Mouse (Mus musculus) cerebellum, postnatal 10 days (tissue): ENCODE data around the gene Vps29.

ENCODE experiments used
- DNase-seq, 2 experiments: peaks; one replicate each; pipeline ENCODE4 v3.0.0; 2021; ENCODE audit warnings: mixed read lengths in 2 of 2

Gene Vps29

DNA sequence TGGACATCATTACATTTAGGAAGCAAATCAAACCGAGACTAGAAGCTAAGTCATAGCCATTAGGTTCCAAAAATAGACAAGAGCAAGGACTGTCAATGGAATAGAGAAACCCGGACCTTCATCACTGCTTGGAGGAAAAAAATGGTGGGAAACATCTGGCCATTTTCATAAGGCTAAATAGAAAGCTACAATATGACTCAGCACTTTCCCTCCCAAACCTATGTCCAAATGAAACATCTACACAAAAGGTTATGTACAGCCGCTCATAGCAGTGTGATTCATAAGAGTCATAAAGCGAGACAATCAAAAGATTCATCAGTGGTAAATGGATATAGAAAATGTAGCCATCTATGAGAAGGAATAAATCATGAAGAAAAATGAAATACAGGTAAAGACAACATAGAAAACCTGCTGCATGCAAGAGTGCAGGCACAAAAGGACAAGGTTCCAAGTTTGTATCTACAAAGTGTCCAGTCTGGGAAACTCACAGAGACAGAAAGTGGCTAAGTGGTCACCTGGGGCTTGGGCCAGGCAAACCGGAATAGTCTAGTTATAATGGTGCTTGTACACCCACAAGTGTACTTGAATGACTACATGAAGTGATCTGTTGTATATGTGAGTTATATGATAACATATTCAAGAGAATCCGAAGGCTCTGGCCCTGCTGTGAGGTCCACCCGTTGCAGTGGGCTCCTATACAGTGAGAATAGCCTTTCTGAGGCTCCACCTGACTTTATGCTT, 17.4 kb upstream of the Vps29 start:
- DNase-seq = no peak

DNA sequence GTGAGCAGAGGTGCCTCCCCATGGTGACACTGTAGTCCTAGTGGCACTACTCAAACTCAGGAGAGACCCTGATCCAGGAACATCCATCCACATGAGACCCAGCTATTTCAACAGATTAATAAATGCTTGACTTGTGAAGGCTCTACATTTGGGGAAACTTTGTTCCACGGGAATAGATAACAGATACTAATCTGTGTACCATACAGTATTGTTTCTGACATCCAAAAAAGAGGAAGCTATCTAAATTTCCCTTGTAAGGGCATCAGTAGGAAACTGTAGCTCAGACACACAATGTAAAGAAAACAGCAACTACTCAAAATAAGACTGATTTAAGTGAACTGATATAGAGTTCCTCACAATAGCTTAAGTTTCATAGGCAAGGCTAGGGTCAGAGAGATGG, 11.3 kb upstream of the Vps29 start:
- no peak for DNase-seq

DNA sequence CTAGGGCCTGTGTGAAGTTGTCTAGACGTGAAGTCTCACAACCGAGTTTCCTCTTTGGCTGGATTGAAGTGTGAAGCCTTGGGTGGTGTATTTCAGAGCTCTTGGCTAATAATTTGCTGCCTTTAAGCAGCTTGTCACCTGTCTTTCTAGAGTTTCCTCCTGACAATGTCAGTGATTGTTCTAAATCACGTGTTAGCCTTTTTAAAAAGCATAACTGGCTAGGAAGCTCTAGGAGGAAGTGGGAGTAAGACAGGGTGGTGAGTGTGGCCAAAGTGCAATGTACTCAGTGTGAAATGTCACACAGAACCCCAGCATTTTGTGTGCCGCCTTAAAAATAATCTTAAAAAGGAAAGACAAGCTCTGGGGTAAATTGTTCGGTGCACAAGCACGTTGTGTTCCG, 10.4 kb upstream of the Vps29 start:
- no peak for DNase-seq

DNA sequence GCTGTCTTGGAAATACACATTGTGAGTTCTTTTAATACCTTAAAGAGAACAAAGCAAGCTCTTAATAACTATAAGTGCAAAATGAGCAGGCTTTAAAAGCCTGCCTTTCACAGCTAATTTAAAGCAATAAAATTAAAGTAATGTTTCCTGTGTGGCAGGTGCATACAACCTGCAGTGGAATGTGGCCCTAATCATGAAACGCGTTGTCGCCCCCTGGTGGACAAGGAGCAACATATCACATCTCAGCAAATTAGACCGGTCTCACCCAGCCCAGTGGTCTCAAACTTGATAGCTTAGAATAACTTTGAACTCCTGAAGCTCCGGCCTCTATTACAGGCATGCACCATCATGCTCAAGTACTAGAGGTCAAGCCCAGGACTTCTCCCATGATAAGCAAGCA, 9.9 kb upstream of the Vps29 start:
- peak; percentile 88 to 90 for DNase-seq

DNA sequence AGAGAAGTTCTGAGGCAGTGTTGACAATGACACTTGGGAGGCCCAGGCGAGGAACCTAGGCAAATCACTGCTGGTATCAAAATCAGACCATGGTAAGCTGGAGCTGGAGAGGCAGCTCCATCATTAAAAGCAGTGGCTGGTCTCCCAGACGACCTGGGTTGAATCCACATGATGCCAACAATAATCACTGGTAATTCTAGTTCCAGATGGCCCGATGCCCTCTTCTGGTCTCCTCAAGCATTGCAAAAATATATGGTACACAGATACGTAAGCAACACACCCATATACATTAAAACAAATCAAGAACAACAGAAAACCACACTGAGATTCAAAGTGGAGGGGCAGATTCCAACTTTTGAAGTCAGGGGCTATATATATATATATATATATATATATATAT, 8.4 kb upstream of the Vps29 start:
- peak; percentile 50 to 64 for DNase-seq

DNA sequence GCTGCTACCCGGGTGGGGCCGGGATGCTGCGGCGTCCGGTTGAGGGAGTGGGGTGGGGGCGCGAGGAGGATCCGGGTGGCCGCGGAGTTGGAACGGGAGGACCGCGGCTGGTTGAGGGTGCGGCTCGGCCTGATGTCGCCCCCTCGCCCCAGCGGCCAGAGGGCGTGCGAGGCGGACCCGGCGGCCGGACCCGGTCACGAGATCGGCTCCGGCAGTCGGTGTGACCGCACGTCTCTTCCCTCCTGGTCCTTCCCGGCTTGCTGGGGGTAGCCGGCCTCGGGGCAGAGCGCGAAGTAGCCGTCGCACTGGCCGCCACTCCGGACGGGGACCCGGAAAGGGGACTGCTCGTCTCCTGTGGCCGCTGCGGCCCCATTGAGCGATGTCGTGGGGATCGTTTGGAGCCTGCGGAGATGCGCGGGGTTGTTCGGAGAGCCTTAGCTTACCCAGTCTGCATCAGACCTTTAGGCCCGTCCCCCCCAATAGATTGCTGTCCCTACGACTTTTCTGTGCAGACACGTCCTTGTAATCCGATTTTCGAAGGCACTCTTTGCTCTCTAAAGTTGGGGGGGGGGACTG, 411 bp downstream of the Vps29 start:
- no peak for DNase-seq

DNA sequence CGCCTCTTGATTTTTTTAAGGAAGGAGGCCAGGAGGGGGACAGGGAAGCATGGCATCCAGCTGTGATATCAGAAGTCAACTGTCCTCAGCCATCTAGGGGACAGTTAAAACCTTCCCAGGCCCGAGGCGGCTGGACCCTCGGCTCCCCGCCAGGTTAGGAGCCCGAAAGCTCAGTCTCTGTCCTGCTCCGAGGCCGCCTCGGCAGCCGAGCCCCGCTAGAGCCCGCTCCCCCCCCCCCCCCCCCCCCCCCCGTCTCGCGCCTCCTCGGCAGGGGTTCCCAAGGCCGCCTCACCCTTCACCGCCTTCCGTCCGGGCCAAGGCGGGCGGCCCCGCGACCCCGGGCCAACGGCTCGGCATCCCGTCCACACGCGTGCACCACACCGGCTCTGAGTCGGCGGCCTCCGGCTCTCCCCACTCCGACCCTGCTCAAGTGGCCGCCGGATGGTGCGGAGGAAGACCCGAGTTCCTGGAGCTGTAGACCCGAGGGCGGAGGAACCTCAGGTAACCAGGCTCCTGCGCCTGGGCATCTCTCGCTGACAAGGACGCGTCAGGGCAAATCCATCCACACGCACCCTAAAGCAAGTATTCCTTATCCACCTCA, 17.5 kb downstream of the Vps29 start, which contains the start of gene Gpn3:
Gene Gpn3, plus strand, starts transcription at position 286 of the 601 bp plus-strand sequence.
- DNase-seq = peak; percentile 65 to 72

DNA sequence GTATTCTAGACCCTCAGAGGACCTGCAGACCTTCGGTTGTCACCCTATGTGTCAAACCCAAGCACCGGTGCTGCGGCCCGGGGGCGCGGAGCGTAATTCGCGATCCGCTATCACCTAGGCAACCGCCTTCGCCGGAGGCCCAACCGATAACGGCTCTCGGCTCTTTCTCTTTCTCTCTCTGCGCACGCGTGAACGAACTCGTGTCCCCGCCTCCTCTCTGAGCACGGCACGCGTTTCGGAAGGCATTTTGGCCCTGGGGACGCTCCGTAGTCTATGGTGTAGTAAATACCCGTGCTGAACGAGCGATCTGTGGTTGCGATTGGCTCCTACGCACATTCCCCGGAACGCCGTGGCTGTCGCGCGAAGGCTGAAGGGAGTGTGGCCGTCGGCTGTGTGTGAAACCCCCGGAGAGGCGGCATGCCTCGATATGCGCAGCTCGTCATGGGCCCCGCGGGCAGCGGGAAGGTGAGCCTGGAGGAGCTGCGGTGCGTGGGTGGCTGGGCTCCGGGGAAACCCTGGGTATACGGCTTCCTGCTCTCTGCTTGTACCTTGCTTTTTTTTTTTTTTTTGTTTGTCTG, 18.1 kb downstream of the Vps29 start, which contains the start of gene Fam216a:
Gene Fam216a, minus strand, starts transcription at position 173 of the 578 bp plus-strand sequence.
- DNase-seq = peak; percentile 99 to 100

DNA sequence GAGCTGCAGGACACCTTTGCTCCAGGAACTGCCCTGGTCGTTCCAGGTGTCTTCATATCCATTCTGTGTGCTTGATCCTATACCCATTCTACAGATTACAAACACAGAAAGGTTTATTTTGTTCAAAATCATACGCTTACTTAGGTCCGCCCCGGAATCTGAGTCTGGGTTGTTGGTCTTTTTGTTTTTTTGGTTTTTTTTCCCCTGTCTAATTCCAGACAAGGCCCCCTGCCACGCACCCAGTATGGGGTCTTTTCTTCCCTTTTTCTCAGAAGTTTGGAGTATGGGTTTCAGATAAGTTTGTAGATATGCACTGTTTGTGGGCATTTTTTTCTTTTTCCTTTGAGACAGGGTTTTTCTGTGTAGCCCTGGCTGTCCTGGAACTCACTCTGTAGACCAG, 18.7 kb downstream of the Vps29 start:
- DNase-seq = peak; percentile 37 to 58

DNA sequence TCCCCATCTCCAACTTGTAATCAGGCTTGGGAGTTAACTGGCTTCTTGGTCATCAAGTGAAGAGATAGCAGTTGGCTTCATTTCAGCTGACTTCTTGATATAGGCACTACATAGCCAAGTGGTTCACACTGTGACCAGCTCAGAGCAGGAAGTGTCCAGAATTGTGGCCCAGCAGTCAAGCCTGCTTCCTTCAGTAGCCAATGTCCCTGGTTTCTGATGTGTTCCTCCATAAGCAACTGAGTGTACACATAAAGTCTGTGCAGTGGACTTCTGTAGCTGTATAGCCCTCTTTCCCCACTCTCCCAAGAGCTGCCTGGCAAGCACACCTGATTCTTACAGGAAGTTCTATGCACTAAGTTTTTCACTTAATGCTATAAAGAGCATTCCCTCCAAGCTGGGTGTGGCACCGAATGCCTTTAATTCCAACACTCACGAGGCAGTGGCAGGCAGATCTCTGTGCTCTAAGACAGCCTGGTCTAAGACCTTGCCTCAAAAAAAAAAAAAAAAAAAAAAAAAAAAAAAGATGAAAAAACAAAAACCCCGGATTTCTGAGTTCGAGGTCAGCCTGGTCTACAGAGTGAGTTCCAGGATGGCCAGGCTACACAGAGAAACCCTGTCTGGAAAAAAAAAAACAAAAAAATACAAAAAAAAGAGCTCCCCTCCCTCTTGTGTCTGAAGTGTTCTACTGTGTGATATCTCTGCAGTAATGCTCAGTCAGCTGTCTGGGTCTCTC, 23.1 kb downstream of the Vps29 start:
- DNase-seq = no peak

DNA sequence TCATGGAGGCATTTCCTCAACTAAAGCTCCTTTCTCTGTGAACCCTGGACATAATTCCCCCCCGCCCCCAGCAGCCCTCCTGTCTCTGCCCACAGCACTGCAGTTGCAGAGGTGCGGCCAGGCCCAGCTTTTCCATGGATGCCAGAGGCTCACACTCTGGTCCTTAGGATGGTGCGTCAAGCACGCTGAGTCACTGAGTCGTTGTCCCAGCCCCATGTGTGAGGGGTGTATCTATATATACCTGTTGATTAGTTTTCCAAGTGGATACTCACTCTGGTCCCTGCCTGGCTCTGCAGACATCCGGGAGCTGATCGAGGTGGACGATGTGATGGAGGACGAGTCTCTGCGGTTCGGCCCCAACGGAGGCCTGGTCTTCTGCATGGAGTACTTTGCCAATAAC, 24.0 kb downstream of the Vps29 start:
- peak in 1 of 2 experiments; percentile 2 for DNase-seq

DNA sequence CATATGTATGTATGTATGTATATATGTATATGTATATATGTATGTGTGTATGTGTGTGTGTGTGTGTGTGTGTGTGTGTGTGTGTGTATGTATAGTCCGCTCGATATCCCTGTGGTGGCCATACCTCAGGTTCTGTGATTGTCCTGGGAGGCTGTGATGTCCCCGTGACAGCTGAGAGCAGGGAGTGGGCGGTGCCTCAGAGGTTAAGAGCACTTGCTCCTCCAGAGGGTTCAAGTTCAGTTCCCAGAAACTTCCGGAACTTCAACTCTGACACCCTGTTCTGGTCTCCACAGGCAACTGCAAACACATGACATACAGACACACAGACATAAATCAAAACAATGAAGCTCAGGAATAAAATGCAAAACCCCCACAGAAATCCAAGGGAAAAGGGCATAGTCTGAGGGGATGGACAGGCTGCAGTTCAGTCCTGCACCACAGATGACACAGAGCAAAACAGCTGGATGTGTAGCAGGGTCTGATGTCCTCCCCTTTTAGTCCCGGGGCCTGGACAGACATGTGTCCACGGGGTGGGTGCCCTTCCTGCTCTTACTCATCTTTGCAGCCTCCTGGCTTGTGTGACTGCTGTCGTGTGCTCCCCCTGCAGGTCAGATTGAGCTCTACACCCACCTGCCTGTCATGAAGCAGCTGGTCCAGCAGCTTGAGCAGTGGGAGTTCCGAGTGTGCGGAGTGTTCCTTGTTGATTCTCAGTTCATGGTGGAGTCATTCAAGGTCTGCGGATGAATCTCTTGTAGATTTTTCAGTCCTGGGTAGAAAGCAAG, 25.4 kb downstream of the Vps29 start:
- DNase-seq = peak; percentile 88 to 93

DNA sequence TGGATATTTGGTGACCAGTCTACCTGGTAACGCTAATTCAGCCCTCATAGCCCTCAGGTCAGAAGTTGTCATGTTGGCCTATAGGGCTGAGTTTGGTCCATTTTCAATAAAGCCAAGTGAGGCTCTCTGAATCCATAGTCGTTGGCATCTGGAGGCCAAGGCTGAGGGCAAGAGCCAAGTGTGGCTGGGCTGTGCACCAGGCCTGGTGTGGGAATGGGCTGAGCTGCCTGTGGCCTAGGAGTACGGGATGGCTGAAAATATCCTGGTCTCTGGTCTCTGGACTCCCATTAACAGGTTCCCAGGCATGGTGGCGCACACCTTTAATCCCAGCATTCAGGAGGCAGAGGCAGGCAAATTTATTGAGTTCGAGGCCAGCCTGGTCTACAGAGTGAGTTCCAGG, 35.8 kb downstream of the Vps29 start:
- peak in 1 of 2 experiments; percentile 54 for DNase-seq

DNA sequence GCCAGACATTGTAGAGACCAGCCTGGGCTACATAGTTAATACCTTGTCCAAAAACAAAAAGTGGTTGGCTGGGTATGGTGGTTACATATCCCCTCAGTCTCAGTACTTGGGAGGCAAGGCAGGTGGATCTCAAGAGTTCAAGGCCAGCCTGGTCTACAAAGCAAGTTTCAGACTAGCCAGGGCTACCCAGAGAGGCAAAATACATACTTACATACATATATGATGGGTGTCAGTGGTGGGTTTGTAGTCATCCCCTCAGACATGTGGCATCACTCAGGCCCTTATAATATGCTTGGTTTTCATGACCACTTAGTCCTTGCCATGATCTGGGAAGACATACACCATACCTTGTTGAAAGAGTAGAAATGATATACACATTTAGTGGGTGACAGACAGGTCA, 36.5 kb downstream of the Vps29 start:
- no peak for DNase-seq

DNA sequence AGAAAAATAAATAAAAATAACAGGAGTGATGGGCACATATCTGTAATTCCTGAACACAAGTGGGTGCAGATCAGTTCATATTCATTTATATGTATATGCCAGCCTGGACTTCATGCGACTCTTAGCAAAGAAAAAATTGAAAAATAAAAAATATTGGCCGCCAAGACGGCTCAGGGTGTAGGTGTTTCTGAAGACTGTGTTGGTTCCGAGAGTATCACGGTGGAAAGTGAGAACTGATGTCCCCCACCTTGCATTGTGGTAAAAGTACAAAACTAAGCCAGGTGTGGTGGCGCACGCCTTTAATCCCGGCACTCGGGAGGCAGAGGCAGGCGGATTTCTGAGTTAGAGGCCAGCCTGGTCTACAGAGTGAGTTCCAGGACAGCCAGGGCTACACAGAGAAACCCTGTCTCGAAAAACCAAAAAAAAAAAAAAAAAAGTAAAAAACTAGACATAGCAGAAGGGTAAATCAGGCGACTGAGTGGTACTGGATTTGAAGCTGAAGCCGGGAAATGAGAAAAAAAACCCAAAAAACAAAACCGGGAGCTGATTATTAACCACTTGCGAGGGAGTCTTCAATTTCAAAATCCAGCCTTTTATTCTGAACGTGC, 37.1 kb downstream of the Vps29 start:
- DNase-seq = no peak

DNA sequence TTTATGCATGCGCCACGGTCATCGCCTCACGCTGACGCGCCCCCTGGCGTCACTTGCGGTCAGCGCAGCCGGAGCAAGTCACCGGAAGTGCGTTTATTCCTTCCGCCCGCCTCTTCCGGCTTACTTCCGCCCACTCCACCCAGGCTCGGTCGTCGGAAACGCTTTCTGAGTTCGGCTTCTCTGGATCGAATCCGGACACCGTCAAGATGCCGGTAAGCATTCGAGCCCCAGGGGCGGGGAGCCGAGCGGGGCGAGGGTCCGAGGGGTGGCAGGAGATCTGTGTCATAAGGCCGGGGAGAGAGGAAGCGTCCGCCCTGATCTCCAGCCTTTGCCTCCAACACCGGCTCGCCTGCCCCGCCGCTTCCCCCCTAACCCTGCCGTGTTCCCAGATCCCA, 37.6 kb downstream of the Vps29 start, which contains the start of gene Arpc3:
Gene Arpc3, plus strand, starts transcription at position 93 of the 395 bp plus-strand sequence.
- peak; percentile 97 to 98 for DNase-seq

DNA sequence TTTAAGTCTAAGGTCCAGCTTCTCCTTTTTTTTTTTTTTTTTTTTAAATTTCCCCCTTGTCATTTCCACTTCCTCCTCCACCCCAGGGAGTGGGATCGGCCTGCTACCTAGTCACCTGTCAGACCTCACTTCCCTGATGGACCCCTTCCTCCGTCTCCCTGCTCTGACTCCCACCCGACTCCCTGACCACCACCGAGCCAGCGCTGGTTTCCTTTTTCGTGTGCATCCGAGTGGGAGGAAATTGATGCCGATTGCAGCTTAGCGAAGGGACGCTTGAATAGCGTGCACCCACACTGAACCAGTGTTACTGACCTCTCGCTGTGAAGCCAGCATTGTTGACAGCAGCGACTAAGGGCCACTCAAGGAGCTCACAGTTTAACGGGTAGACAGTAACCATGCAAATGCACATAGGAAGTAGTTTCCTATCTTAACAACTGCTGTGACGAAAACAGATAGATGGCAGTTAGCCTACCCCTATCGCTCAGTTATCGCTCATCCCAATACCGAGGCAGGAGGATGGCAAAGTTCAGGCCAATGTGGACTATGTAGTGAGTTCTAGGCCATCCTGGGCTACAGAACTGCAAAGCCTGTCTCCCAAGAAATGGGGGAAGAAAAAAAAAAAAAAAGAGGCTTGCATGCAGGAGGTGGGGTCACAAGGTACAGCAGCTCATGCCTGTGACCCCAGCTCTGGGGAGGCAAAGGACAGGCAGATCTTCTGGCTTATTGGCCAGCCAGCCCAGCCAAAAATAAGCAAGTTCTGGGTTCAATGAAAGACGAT, 38.2 kb downstream of the Vps29 start:
- peak; percentile 45 to 52 for DNase-seq

DNA sequence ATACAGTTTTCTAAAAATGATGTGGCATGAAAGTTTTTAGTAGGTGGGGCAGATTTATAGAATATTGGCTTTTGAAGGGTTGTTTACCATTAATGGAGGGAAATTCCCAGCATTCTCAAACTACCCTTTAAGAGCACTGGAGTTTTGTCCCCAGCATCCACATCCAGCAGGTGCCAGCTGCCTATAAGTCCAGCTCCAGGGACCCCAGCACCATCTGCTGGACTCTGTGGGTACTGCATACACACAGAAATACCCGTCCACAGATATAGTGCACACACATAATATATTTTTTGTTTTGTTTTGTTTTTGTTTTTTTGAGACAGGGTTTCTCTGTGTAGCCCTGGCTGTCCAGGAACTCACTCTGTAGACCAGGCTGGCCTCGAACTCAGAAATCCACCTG, 39.7 kb downstream of the Vps29 start:
- DNase-seq = peak; percentile 86 to 90

DNA sequence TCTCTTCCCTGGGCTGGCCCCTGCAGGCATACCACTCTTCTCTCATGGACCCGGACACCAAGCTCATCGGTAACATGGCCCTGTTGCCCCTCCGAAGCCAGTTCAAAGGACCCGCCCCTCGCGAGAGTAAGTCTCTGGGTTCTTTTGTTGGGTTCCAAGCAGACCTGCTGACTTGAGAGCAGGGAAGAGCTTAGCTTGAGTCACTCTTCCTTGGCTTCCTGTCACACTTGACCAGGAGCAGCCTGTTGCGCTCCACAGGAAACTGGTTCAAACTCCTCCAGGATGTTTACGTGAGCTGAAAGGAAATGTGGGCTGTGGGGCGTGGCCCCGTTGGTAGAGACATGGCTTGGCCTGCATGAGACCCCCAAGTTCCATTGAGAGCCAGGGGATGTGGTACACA, 42.6 kb downstream of the Vps29 start:
- DNase-seq = no peak

DNA sequence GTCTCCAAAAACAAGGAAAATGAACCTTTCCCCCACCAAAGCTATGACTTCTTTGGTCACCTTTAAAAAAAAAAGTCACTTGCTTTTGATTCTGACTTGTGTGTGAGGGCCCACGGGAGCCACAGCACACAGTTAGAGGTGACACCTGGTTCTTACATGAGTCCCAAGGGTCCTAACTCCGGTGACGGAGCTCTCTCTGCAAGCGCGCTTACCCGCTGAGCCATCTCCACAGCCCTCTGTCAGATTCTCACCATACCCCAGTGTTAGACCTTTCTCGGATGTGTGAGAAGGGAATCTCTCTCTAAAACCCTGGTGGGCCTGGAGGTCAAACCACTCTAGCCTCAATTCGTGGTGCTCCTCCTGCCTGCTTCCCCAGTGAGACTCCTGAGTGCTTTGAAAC, 43.3 kb downstream of the Vps29 start:
- DNase-seq = no peak

DNA sequence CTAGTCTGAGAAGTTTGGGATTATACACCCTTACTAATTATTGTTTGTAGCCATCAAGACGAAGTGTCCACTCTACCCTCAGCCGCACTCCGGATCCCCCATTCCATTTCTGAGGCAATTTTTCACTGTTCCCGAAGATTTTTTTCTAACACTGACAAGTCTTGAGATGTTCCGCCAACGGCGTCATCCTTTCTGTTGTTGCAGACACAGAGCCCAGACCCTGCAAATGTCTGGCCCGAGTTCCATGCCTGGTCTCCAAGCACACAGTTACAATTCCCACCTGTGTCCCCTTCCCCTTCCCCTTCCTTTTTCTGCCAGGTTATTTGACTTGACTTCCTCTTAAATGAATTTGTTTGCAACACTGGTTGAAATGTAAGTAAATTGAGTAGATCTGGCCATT, 45.7 kb downstream of the Vps29 start:
- no peak for DNase-seq
